Mouse (Mus musculus) spleen, postnatal 4 days (tissue): ENCODE data around the gene Ccnk.
A peak's percentile ranks its signal among the peaks of the same experiment; 100 is the strongest.

ENCODE experiments used
- DNase-seq, 2 experiments: peaks; one replicate each; pipeline ENCODE4 v3.0.0; 2022; ENCODE audit warnings: low spot score in 2 of 2

The Ccnk gene

DNA sequence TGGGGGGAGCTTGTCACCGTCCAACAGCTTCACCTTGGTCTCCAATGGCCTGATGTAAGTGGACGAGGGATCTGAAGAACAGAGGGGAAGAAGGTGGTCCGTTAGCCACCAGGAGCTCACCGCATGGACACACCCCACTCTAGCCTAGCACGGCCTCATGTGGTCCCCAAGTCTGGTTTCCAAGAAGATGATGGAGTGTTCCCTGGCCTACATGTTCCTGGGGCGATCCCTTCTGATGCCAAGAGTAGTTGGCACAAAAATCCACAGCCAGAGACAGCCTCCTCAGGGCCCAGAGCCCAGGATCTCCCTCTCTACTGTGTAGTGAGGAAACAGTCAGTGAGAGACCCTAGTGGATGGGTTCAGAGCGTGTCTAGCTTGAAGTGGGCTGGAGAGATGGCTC, 42.3 kb downstream of the Ccnk start:
- no peak for DNase-seq

DNA sequence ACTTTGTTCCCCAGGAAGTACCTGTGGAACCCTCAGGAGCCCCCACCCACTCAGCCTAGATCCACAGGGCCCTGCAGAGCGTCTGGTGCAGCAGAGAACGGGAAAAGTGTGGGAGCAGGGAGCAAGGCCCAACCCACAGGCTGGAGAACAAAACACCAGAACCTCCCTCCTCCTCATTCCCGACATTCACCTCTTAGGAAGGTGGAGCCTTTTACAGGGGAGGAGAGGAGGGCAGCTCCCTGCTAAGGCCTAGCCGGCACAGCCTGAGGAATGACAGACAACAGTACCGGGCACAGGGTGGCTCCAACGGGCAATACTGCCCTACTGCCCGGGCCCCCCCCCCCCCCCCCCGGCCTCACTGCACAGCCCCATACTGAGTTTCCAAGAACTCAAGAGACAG, 44.0 kb downstream of the Ccnk start:
- no peak for DNase-seq

DNA sequence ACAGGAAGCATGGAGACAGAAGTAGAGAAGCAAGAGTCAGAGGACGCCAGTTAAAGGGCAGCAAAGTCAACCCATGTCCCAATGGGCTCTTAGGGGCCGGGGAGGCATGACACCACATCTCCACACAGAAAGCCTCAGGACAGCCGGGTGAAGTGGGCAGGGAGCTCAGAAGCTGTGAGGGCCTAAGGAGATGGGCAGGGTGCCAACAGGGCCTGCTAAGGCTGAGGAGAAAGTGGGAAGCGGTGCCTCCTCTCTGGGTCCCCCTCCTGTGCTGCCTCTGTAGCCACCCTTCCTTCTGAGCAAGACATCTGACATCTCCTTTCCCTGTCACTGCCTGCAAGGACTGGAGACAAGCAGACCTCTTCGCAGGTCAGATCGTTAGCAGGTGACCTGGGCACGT, 46.4 kb downstream of the Ccnk start:
- no peak for DNase-seq

DNA sequence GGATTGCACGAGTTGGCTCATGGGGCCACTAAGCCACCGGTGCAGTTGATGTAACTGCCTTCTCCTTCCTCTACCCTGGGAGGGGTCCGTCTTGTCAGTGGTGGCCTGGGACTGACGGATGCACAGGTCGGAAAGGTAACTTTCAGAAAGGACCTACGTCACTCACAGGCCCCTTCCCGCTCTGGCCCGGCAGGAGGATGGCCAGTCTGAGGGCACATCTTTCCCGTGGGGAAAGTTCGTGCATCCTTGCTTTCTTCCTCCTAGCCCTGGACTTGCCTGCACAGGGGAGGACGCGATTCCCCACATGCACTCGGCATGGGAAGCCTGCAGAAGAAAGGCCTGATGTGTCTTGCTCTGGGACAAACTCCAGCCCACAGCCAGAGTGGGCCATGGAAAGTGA, 46.8 kb downstream of the Ccnk start:
- DNase-seq: no peak

DNA sequence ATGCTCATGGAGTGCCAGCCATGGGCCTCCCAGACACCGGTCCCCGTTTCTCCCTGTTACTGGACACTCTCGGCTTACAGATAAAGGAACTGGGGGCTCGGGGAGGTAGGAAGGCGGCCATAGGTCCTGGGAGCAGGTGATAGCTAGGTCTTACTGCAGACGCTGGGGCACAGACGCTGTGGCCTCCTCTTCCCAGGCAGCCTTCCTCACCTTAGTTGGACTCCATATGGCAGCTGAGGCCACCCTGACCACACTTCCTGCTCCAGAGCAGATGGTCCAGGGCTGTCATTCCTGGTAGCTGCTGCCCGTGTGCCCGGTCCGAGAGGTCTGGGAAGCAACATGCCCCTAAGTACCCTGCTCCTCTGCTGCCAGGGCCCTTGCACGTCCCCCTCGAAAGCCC, 47.6 kb downstream of the Ccnk start:
- no peak for DNase-seq

DNA sequence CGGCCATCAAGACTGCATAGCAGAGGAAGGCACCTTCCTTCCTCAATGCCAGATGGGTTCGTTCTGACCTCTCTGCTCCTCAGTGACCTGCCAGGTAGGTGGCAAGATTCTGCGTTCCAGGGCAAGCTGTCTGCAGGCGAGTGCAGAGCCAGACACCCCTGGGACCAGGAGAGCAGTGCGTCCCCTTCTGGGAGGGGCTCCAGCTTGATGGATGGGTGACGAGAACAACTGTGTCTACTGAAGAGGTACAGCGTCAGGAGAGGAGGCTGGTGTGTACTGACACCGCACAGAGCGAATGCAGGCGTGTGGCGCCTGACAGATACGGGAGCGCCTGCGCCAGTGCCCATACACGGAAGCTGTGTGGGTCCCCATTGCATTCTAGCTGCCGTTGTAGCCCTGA, 48.1 kb downstream of the Ccnk start:
- DNase-seq: no peak

DNA sequence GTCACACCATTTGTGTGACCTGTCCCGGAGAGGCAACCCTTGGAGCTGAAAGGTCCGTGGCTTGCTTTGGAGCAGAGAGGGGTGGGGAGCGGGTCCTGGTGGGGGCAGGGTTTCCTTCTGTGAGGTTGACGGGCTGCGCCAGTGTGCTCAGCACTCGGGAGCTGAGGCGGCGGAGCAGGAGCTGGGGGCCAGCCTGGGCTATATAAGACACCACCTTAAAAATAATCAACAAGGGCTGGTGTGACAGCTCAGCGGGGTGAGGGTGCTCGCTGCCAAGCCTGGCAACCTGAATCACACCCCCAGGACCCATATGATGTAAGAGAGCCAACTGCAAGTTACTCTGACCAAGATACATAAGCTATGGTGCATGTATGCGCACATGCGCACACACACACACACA, 50.7 kb downstream of the Ccnk start:
- DNase-seq: no peak

DNA sequence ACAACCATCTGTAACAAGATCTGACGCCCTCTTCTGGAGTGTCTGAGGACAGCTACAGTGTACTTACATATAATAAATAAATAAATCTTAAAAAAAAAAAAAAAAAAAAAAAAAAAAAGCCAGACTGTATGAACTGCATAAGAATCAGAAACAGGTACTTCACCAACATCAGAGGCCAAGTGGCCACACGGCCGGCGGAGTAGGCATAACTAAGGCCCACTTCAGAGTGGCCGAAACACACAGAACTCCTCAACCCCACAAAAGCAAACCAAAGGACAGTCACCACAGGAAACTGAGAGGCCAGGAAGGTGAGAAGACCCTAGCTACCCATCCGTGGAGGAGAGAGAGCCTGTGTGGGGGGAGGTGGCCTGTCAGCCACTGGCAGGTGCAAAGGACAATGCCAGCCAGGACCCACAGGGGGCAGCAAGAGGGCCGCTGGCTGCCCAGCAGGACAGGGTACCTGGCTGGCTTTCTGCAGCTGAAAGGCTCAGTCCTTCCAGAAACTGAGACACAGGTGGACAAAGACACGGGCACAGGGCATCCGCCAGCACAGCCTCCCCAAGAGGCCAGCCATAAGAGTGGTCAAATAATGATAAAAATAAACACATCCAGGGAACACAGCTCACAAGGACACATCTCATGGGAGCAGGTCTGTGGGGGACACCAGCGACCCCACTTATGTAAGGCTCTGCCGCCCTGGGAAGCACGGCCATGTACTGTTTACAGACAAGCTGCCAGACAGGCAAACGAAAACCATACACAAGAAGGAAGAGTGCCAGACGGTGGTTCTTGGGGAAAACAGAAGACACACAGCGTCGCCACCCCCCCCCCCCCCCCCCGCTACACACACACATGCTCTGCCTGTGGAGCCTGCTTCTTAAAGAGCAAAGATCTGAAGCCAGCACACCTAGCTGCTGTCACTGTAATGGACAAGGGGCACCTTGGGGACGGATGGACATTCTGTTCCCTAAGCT, 51.7 kb downstream of the Ccnk start:
- DNase-seq: no peak

DNA sequence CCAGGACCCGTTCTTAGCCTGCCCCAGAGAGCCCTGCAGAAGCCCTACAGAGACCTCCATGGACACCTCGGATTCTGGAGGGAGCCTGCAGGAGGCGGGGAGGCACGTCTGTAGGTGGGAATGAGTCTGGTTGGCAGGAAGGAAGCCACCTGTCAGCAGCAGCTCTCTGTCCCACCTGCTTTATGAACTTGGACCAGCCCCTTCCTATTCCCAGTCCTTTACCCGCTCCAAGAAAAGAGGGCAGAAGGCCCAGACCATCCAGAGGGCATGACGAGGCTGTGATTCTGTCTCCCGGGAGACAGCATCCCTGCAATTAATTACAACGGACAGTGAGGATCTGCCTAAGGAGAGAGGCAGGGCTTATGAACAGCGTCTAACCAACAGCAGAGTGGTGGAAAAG, 52.5 kb downstream of the Ccnk start:
- no peak for DNase-seq

DNA sequence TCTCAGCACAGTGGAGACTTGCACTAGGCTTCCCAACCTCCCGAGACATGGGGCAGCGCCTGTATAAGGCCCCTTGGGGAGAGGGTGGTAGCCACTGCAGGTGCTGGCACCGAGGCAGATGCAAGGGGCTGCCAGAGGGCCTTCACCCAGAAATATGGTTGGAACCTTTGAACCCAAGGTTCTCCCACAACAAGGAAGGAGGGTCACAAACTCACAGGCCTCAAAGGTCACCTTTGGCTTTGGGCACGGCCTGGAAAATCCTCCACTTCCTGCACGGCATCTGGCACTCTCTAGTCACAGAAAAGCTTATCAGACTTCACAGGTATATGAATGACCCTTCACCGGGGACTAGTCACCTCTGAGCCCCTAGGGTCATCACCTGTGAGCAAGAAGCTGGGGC, 54.4 kb downstream of the Ccnk start:
- no peak for DNase-seq

DNA sequence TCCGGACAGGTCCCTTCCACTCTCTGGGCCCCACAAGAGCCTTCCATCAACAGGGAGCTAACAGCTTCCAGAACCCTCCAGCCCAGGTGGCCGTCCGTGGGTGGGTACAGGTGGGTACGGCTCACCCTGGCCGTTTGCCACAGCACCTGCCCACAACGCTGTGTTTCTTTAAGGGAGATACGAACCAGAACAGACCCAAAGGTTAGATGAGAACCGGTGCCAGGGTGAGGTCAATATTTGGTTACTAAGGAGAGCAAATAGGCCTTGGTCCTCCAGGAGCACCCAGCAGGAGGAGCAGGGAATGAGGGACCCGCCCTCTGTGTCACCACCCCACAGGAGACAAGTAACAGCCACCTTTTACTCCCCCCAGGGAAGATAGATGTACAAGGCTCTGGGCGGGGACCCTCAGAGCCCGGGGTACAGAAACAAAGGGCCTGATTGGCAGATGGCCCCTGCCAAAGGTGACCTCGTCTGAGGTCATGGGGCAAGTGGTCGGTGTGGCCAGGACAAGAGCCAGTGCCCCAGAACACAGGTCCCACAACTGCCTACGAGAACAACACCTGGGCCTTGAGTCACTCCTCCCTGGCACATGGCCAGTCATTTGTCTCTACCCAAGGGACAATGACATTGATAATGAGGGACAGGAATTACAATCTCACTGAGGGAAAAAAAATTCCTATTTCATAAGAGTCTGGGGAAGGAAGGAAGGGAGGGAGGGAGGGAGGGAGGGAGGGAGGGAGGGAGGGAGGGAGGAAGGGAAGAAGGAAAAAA, 55.6 kb downstream of the Ccnk start:
- no peak for DNase-seq

DNA sequence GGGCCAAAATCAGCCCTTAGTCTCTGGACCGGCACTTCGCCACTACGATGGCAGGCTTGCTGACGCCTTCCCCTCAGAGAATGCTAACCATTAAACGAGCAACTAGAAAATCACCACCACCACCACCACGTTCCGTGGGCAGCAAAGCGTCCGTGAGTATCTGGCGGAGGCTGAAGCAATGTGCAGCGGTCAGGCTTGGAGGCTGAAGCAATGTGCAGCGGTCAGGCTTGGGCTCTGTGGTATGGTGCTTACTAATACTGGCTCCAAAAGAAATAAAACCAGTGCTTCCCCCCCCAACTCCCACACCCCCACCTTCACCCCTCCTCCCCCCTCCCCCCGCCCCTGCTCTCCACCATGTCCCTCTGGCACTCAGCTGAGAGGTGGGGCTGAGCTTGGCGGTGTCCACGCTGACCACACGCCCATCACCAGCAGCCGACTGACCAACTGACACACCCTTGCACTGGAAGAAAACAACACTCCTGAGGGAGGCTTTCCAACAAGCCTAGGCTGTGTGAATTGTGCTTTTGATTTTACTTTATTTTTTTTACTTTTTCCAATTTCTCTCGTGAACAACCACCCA, 56.7 kb downstream of the Ccnk start:
- DNase-seq: no peak

DNA sequence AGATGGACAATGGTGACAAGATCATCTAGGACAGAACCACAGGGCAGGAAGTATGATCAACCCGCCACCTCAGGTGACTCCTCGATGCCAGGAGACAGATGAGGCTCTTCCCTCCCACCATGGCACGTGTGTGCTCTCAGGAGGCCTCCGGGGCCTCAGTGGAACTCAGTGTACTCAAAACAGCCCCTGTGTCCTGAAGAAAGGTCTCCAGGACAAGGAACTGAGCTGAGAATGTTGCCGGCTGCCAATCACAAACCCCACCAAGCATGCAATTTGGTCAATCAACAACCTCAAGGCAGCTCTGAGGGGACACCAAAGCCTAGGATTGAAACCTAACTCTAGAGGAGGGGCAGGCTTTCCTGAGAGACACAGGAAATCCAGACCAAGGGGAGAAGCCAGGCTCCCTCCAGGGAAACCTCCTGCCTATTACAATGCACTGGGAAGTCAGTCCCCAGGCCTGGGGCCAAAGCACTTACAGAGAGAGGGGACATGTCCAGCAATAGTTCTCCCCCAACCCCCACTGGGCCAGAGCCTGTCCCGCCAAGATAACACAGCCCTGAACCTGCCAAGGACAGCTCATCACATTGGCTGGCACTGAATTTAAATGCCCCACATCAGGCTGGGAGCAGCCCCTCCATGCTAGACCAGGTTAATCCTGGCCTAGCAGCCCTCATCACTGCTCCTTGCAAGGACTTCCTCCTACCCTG, 58.1 kb downstream of the Ccnk start:
- no peak for DNase-seq

DNA sequence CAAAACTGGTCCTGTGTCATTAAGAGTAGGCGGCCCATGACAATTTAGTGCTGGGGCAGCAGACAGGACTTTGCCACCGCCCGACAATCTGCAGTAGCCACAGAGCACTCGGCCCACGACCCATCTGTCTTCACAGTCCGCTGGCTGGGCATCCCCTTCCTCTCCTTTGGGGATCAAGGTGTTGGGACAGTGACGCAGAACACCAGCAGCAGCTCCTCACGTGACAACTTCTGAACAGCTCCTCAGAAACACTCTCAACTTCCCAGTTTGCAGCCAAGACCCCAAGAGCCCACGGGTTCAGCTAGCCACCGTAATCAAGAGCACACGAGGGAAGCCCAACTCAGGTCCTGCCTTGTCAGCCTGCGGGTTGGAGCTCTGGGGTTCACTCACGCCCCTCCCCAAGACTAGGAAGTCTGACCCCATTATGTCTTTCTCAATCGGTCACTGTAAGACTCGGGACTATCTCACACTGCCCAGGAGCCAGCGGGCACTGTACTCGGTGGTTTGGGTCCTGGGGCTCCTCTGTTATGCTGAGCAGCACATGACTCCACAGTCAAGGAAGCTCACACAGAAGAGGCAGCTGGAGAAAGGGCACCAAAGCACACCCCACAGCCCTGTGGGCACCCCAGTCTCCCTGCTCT, 59.1 kb downstream of the Ccnk start:
- no peak for DNase-seq

DNA sequence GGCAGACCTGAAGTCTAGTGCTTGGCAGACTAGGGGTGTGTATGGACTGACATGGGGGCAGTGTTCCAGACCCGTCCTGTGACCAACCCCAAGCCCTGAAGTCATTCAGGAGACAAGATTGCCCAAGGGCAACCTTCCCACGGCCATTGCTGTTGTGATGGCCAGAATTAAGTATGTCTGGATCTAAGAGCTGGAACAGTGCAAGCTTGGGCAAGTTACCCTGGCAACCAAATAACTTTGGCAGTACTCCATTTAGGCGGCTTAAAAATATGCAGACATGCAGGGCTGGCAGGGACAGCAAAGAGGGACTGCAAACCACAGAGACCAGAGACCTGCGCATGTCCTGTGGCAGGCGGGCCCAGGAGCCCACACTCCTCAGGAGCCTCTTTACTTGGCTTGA, 60.1 kb downstream of the Ccnk start:
- DNase-seq: no peak

DNA sequence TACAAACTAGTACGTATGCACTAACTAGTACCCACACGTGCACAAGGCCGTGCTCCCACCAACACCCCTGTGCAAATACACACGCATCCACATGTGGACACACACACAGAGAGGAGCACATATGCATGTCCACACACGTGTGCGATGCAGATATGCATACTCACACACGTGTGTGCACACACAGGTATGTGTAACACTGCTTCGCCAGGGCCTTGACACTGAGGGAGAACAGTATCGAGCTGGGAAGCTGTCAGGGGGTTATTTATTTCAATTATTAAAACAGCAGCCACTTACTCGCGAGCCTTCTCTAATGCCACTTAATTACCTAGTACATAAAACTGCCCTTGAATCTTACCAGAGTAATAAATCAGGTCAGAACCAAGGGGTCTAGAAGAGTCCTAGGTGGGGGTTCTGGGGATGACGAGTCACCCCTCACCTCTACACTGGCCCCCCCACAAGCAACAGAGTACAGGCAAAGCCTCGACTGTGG, 61.1 kb downstream of the Ccnk start:
- DNase-seq: no peak

DNA sequence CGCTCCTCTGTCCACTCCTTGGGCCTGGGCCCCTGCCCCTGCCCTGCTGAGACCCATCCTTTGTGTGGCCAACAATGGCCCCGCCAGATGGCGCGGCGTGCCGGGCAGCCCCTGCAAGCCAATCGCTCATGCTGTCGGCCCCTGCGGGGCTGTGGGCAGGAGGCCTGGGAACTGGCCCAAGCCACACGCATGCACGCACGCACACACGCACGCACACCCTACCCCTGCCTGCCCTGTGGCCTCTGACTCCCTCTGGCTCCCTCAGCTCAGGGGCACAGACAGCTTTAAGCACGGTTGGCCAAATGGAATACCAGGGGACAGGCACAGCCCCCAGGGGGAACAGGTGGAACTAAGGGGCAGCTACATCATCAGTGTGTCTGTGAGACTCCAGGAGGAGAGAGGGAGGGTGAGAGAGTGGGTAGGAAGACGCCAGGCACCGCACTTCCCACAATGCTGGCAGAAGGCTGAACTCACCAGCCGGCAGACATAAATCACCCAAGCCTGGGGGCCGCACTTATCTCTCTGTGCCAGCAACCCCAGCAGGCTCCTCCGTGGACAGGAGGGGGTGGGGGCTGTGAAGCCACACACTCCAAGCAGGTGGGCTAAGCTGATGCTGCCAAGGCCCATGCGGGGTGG, 61.7 kb downstream of the Ccnk start:
- no peak for DNase-seq

DNA sequence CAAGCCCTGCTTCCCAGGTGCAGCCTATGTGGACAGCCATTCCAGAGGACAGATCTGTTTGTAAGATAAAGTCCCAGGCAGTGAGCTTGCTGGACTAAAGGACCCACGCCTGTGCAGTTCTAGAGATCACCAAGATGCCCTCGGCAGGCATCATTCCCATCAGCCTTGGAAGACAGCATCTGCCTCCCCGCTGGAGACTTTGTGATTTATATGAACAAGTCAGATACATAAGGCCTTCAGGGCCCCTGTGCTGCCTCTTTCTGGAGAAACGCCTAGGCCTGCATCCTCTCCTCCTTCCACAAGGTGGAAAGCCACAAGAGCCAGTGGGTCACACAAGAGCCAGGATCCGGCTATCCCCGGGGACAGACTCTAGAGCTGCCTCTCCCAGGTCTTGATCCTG, 62.2 kb downstream of the Ccnk start:
- DNase-seq: no peak

DNA sequence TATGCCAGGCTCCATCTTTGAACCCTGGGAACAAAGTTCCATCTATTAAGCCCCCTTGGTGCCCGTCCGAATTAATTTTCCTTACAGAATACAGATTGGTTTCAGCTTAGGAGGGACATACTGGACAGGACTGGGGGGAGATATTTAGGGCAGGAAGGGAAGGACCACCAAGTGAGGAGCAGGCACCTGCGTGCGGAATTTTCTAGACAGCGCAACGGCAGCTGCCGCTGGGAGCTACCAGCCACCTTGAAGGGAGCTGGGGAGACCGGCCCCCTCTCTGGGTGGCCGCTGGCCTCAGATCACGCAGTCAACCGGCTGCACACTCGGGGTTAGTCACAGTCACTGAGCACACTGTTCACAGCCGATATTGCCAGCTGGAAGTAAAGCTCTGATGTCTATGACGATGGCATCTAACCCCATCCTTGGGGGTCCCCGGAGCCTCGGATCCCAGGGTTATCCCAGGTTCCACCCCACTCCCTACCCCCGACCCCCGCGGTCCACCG, 62.9 kb downstream of the Ccnk start:
- no peak for DNase-seq

DNA sequence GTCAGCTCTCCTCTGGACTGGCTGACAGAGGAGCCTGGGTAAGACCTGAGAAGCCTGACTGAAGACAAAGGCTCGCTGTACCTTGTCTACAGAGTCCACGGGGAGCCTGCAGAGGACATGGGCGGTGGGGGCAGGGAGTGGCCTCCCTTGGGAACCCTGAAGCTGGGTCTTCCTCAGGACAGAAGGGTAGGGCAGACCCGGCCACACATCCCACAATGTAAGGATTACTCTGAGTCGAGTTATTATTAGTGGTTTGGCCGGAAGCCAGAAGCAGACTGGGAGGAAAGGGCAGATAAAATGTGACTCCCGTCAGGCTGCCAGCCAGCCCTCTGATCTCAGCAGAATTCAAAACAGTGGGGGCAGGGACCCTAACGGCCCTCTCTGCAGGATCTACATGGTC, 65.4 kb downstream of the Ccnk start:
- DNase-seq: peak in 1 of 2 experiments; percentile 39

DNA sequence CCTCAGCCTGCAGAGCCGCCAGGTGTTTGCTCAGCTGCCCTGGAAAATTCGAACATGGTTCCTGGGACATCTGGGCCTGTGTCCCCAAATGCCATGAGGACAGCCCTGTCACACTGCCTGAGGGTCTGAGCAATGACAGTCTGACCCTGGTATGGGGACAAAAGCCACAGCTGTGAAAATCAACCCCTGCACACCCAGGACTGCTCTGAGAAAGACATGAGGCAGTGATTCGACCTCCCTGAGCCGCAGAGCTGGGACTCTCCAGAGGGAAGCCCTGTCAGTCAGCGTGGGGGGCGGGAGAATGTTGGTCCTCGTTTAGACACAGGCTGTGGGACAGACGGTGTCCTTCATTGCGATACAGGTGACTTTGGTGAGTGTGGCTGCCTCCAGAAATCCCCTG, 66.2 kb downstream of the Ccnk start:
- no peak for DNase-seq
